Mouse (Mus musculus) heart, postnatal 4 days (tissue): ENCODE results near the gene Foxn3. TPM values are rescaled to one million over a fixed set of nuclear protein-coding genes. Genes with fewer than 3 reads are reported as not detected.
A peak's percentile ranks its signal among the peaks of the same experiment; 100 is the strongest.

ENCODE experiments used
- DNase-seq: peaks from one replicate; pipeline ENCODE4 v3.0.0; 2021
- total RNA-seq, 2 experiments: library from RNA; stranded (reverse); gene quantifications; 2 replicates each; pipeline ENCODE4 v1.2.3; 2021

Foxn3 gene
- 100 to 1,000 TPM; 113 to 131 TPM for total RNA-seq

DNA sequence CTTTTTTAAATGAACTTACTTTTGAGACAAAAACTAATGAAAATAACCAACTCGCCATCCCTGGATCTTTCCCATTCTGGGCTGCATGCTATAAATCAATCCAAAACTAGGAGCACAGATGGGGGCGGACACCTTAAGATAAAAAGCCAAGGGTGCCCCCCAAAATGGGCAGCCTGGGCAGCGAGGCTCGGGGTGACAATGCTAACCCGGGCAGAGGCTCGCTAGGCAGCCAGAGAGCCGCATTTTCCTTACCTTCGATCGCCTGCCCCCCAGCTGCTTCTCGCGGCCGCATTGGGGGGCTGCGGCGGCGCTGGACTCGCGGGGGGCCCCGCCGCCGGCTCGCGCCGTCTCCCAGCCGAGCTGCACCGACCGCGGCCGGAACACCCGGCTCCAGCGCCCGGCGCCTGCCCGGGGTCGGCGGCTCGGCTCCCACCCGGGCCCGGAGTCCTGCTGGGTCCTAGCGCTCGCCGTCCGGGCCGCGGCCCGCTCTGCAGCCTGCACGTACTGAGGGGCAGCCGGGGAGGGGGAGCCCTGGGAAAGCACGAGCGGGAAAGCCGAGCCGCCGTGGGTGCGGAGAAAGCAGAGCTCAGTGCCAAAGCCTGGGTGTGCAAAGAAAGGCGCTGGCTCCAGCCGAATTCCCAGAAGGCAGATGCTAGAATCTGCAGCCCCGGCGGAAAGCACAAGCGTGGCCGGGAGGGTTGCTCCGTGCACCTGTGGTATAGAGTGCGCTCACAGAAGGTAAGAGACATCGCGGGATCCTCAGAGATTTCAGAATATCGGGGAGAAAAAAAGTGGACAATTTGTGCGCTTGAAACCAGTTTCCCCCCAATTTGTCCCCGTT, at the start of gene Foxn3:
Foxn3 (minus strand) TSS at position 364 of the 841 bp plus-strand sequence.
- DNase-seq: peak; percentile 81

DNA sequence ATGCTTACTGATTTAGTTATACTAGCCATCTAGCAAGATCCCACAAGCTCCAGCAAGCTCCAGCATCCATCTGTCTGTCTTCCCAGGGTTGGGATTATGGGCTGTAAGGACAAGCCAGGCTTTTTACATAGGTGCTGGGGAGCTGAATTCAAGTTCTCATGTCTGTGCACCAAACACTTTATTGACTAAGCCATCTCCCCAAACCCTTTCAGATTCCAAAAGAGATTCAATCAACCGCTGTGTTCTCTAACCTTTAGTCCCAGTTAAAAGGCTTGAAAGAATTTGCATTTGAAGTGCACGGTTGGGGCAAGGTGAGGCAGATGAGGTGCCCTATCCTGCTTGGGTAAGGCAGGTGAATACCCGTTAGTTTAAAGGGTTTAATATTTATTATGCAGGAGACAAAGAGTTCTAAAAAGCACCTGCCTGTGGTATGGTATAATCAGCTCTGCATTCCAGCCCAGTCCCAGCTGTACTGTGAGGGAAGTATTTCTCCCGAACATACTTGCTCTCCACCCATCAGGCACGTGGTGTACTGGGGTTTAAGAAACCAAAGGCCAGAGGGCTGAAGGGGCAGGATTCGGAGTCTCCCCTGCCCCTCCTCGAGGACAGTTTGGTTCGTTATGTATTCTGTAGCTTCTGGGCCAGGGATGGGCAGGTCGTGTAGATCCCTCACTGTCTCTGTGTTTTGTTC, 48.9 kb upstream of the Foxn3 start:
- DNase-seq: no peak

DNA sequence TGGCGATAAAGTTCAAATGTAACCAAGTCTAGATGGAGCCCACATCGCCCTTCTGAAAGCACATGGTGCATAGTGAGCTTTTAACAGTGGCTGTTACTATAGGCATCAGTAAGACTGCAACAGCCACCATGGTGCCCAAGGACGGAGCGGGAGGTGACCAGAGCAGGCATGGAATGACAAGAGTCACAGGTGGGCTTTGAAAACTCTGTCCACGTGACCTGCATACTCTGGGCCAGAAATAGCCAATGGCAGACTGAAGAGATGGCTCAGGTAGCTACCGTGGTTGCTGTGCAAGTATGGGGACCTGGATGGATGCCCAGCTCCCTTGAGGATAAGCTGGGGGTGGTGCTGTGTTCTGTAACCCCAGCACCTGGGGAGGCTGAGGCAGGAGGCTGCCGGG, 47.5 kb upstream of the Foxn3 start:
- DNase-seq: no peak

DNA sequence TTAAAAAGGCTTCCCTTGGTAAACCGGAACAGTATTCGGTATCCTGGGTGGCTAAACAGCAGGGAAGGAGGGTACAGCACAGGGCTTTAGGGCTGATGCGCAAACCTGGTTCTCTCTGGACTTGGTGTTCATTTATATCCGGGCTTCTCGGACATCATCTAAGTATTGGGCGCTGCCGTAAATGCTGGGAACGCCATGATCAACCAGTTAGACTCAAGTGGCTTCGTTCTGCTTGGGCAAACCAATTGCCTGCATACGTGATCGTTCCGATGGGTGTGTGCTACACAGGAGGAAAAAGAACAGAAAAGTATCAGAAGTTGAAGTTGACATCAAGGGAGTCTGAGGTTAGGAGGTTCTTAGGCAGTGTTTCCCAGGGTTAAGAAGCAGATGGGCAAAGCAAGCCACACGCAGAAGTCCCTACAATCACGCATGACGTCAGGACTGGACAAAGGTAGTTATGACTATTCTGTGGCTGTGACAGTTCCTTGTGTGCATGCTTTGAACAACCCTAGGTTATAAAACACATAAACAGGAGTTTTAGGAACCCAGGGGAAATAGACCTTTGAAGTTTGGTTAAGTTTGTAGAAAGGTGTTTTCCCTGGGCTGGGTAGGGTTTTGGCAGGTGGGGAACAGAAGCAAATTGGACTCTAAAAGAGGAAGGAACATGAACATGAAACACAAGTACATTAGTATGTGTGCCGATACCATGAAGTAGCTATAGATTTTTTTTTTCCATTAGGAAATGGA, 46.9 kb upstream of the Foxn3 start:
- no peak for DNase-seq

DNA sequence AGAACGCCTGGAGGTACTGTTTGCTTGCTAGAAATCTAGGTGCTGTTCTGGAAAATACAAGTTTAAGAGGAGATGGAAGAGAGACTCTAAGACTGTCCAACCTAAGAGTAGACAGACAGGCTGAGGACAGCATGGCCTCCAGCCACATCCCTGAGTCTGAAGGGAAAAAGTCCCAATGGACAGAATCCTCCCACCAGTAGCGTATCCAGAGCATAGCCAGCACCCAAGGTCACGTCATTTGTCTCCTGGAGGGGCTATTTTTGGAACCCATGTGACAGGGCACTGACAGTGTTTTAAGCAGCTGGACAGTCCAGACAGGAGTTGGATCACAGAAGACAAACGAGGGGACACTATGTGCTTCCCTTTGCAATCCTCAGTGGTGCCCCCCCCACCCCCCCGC, 46.3 kb upstream of the Foxn3 start:
- DNase-seq: peak; percentile 62

DNA sequence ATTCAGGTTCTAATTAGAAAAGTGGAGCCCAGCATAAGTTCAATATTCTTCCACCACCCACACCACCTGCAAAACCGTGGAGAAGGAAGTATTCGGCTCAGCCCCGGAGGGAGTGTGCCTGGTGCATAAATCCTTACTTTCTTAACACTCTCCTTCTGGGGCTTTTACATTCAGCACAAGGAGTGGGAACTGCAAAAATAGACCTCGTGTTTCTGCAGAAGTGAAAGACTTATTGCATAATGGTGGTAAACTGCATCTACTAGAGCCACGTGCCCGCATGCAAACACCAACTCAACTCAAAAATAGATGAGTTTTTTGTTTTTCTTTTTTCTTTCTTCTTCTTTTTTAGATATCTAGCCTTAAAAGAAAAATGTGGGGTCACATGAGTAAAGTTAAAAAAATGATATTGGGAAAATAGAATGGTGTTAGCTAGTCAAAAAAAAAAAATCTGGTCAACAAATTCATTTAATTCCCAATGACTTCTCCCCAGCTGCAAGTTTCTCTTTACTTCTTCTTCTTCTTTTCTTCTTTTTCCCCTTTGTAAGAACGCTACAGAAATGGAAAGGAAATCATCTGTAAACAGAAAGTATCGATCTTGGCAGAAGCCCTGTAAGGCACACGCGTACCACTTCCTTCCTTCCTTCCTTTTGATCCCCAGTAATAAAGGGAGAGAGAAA, 45.0 kb upstream of the Foxn3 start:
- DNase-seq: no peak

DNA sequence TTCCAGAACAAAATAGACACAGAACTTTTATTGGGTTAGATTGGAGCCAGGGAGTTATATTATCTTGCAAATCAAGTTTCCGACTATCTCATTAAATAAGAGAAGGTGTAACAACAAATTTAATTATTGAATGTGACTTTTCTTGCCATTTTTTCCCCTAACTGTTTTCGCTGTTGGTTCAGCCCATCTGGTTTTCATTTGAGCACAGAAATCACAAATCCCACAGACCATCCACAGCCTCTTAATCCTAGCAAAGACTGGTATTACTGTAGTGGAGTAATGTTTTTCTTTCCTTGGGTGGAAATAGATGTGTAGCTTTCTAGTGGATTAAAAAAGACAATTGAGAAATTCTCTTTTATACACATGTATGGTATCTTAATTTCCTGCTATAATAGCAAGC, 40.0 kb upstream of the Foxn3 start:
- DNase-seq: no peak

DNA sequence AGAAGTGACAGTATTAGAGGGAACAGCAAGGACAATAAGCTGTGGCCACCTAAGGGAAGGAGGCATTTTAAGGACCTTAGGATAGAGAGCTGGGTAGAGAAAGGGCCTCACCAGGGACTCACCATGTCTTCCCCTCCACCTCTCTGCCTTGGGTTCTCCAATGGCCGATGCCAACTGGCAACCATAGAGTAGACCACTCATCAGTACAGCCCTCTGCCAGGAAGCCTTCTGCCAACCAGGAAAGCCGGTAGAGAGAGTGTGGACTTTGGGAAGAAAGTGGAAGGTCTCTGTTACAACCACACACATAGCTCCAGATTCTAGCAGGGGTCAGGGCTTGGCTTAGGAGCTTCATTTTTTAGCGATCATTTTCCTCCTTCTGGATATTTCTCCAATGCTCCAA, 38.5 kb upstream of the Foxn3 start:
- no peak for DNase-seq

DNA sequence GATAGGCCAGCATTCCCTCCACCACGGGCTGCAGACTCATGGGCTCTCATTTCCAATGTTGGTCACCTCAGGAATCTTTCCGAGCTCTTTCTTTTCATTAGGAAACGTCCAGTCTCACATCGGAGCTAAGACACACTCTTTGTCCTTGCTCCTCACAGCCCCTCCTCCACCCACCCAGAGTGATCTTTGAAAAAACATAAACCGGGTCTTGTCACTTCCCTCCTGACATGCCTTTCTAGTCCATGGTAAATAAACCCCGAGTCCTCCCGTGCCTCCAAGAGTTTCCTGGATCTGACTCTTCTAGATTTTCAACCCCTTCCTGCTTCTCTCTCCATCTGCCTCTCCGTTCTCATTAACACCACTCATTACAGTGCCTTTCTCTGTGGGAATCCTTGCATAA, 38.0 kb upstream of the Foxn3 start:
- no peak for DNase-seq

DNA sequence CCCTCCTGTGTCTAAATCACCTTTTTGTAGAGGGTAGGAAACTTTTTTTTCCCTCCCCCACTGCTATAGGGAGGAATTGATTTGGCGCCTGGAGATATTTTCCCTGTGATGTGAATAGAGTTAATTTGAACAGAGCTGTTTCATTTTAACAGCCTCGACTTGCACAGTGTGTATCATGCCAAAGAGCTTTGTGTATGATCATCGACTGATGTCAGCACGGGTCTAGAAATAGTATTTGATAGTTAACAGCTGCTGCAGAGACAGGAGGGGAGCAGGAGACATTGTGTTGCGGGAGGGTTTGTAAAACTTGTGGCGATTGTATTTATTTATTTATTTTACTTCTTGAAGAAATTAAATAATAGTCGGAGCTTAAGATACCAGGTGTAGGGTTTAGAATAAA, 36.2 kb upstream of the Foxn3 start:
- DNase-seq: no peak

DNA sequence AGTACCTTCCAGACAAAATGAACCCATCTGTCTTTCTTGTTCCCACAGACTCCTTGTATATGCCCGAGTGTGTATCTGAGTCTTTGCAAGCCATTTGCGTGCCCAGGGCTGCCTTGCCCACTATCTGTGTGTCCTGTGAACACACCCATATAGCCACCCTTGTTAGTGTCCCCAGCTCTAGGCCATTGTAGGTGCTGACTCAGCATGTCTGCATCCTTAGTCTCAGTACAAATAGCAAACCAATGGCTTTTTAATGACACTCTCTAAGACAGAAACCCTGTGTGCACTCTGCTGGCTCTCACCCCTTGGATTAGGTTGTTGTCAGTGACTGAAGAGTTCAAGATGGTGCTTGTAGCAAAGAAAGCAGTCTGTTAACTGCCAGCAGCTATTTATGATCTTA, 33.0 kb upstream of the Foxn3 start:
- no peak for DNase-seq

DNA sequence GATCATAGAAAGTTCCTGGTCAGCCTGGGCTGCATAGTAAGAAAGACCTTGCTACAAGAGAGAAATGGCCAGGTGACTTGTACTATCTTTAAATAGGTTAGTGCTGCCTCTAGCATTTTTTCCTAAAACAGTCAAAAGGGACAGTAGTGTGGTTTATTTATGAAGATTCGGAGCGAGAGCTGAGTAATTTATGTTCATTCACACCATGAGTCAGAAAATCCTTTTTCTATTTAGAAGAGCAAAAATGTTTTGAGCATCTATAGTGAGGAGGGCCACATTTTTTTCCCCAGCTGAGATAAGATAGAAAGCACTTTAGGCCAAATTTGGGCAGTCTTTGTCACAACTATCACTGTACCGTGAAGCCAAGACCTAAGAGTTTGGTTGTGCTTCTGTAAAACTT, 24.0 kb upstream of the Foxn3 start:
- no peak for DNase-seq

DNA sequence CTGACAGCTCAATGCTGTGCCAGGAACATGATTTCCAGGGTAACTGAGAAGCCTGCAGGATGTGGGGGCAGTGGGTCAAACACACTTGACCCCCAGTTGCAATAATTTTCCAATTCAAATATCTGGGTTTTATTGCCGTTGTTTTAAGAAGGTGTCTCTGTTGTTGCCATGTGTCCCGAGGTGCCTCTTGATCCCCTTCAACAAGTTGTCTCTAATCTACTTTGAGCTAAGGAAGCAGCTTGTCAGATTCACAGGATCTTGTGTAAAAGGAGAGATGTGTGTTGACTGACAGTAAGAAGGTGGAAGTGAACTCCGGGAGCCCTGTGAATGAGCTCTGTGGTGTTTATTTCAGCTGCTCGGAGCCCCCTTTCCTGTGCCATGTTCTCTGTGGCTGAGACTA, 16.6 kb upstream of the Foxn3 start:
- DNase-seq: no peak

DNA sequence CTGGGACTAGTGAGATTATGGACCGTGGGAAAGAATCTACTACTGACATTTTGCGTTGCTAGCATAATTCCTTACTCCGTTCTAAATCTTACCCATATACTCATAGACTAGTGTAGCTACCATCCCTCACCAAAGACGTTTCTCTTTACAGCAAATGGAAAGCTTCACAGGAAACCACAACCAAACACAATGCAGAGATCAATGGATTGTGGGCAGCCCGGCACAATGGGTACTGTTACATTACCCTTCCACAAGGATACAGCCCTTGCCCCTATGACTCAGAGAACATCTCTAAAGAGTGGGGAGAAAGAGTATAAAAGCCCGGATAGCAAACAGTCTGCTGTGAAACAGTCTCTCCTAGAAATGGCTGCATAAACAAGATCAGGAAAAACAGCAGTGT, 13.3 kb upstream of the Foxn3 start:
- no peak for DNase-seq

DNA sequence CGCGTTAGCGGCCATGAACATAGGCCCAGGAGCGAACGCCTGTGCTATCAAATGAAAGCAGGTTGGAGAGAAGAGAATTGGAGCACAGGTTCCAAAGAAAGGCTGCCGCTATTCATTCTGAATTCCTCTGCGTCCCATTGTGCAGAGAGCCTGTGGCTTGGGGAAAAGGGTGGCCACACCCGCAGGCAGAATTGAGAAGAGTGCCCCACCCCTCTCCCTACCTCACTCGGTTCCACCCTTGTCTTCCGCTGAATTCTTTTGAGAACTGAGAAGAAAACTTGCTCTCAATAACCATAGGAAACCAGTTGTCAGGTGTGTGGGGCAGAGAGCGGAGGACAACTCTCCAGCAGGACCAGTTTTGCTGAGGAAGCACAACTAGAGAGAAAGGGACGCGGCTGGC, 10.9 kb upstream of the Foxn3 start:
- DNase-seq: no peak

DNA sequence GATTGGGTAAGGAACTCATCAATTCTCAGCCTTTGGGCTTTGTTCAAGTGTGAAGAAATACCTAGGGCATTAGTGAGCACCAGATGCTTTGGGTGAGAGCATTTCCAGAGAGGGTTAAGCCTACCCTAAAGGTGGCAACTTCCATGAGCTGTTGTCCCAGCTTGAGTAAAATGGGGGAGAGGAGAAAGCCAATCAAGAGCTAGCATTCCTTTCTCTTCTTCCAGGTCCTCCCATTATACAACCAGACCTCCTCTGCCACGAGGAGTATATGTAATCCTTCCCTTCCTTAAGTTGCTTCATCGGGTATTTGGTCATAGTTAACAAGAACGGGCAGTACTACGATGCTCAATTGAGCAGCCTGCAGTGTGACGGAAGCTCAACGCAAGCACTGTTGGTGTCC, 9.7 kb upstream of the Foxn3 start:
- no peak for DNase-seq

DNA sequence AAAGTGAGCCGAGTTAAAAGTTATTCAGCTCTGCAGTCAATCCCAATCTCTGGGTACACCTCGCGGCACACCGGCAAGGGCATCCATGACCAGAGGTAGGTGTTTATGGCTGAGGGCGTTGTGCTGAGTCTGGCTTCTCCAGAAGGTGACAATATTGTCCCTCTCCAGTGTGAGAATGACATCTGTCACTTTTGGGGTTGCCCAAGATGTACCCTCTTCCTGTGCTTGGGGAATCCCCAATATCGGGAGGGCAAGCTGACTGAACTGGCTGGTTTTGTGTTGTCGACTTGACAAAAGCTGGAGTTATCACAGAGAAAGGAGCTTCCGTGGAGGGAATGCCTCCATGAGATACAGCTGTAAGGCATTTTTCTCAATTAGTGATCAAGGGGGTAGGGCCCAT, 8.6 kb upstream of the Foxn3 start:
- no peak for DNase-seq

DNA sequence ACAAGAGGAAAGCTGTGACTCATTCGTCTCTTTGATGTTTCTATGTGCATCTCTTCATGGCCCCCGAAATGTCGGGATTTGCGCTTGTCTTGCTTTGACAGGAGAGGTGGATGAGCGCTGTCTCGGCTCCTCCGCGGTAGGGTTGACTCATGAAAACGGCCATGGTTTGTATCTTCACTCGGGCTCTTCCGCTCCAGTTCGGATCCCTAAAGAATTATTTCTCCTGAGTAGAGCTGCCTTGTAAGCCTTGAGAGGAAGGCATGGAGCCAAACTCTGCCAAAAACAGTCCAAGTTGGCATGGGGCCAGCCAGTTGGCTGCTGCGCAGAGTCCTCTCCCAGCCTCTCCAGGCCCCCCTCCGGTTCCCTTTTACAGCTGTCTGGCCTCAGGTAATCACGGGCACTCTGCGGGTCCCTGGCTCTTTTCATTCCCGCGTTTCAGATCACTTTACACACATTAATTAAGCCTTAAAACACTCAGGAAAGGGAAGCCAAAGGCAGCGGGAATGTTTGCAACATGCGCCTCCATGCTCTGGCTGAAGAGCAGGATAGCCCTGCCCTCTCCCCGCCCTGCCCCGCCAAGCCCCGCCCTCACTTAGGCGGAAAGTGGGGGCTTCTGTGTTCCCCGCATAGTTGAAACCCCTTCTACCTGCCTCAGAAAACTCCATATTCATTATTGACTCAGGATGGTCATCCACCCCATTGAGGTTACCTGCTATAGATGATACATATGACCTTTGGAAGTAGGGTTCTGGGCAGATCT, 7.0 kb upstream of the Foxn3 start:
- DNase-seq: peak; percentile 88

DNA sequence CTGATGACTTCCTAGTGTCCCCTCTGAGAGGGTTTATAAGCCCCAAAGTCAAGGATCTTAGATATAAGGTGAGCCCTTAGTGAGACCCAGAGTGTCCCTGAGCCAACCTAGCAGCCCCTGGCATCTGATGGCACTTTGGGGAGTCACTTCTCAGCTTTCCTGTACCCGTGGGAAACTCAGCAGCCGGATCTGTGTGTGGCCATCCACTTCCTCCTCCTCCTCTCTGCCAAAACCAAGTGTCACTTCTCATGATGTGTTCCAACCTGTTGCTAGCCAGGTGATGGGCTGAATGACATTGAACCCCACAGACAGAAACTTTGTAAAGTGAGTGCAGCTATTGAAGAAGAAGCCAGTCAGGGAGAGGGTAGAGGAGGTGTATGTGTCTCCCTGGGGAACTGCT, 2.2 kb upstream of the Foxn3 start:
- no peak for DNase-seq

DNA sequence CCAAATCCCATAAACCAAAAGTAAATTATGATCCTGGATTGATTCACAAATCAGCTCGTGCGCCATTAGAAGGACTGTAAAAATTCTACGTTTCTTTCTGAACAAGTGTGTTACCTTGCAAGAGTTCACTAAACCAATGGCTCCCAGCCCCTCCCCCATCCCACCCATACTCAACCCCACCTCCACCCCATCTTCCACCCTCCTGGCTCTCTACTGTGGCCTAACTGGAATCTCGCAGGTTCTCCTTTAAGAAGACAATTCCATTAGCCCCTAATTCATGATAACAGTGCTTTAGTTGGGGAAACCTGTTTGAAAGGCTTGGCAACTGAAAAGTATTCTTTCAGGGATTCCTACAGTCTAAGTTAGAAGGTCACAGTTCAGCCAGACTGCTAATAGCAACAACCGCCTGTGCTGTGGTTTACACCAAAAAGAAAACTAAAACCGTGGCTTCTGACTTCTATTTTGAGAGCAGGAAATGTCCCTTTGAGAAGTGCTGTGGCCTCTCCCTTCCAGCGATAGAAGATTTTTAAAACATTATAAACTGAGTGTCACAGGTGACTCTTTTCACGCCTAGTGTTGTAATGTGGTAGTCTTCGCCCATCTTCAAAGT, 1.0 kb upstream of the Foxn3 start:
- no peak for DNase-seq

DNA sequence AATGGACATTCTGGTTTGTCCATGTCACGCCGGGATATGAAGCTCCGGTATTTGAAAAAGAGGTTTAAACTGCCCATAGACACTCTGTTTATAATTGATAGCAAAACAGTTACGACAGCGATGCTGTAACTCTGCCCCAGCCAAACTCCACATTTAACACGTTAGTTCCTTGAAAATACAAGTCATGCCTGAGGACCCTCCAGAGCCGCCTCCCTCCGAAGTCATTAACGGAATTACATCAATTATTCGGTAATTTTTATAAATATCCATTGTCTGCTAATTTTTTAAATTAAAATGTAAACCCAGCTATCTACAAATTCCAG, 554 bp downstream of the Foxn3 start:
- DNase-seq: no peak
